Mouse (Mus musculus) limb, embryonic 10.5 days (tissue): ENCODE results near the gene Hnrnpm. TPM values are rescaled to one million over a fixed set of nuclear protein-coding genes. Genes with fewer than 3 reads are reported as not detected.

Experiments used
- DNase-seq: peaks from one replicate; pipeline ENCODE4 v3.0.0-alpha.2; 2017; ENCODE audit warnings: low spot score
- H3K27ac ChIP-seq: fragments of 300-500 bp; sonication (generic); 2 replicates; pipeline ENCODE4 v1.5.1; 2016; ENCODE audit warnings: mild to moderate bottlenecking
- H3K27me3 ChIP-seq: fragments of 300-500 bp; sonication (generic); 2 replicates; pipeline ENCODE4 v1.6.1; 2016; ENCODE audit warnings: low read depth, mild to moderate bottlenecking; ENCODE audit not compliant: poor library complexity, severe bottlenecking
- H3K36me3 ChIP-seq: fragments of 300-500 bp; sonication (generic); 2 replicates; pipeline ENCODE4 v1.6.1; 2016; ENCODE audit warnings: mild to moderate bottlenecking, moderate library complexity
- H3K4me1 ChIP-seq: fragments of 300-500 bp; sonication (generic); 2 replicates; pipeline ENCODE4 v1.6.1; 2016
- H3K4me3 ChIP-seq: fragments of 300-500 bp; sonication (generic); 2 replicates; pipeline ENCODE4 v1.5.1; 2016; ENCODE audit warnings: mild to moderate bottlenecking, moderate library complexity
- H3K9me3 ChIP-seq: fragments of 300-500 bp; sonication (generic); replicated peaks from 2 replicates; pipeline ENCODE4 v1.6.1; 2016; ENCODE audit warnings: mild to moderate bottlenecking
- WGBS: fragments of 180-500 bp; shearing (Covaris S2); methylation state at CpG from one replicate; pipeline ENCODE4 v1.1.7; 2016; 5-methylcytosine and 5-hydroxymethylcytosine counted together
- polyA plus RNA-seq: library from polyadenylated mRNA; unstranded; fragments of >200 nt; fragmentation: Nextera tagmentation; extraction: Ambion mirVana; gene quantifications from 2 replicates; pipeline ENCODE4 v1.2.1, GENCODE M21; 2016

Hnrnpm gene
- polyA plus RNA-seq, 1 experiment from 2014 or later = 555 TPM

- no peaks in the 10 kb centered on the region for H3K9me3 ChIP-seq
- H3K27ac ChIP-seq = no peak overlapping the region
- no peaks in the 10 kb centered on the region for H3K4me1 ChIP-seq
- no peaks in the 10 kb centered on the region for H3K27me3 ChIP-seq
- DNase-seq = no peak
- no peak overlapping the region for H3K4me3 ChIP-seq
- H3K36me3 ChIP-seq = peaks cover 100% of the 10 kb centered on the region
- 97% methylated on average over 34 of the region's 34 CpGs for WGBS
Measured at GRCm38 (mm10) chr17:33649781-33650475, 36.7 kb downstream of the Hnrnpm start.

- 93% methylated on average over 8 of the region's 8 CpGs for WGBS
- Histone ChIP-seq H3K4me3 (no peak overlapping the region), H3K27me3 (no peaks in the 10 kb centered on the region), H3K9me3 (no peaks in the 10 kb centered on the region), H3K27ac (no peak overlapping the region), H3K36me3 (peaks cover 99% of the 10 kb centered on the region), H3K4me1 (no peaks in the 10 kb centered on the region)
- DNase-seq = peak; percentile 28
Measured at GRCm38 (mm10) chr17:33645073-33645472, 41.6 kb downstream of the Hnrnpm start.

- H3K4me3 ChIP-seq = no peak overlapping the region
- H3K36me3 ChIP-seq = peaks cover 95% of the 10 kb centered on the region
- no peak overlapping the region for H3K27ac ChIP-seq
- no peaks in the 10 kb centered on the region for H3K9me3 ChIP-seq
- 97% methylated on average over 4 of the region's 4 CpGs for WGBS
- peak; percentile 28 for DNase-seq
- H3K27me3 ChIP-seq = no peaks in the 10 kb centered on the region
- no peaks in the 10 kb centered on the region for H3K4me1 ChIP-seq
Measured at GRCm38 (mm10) chr17:33644068-33644467, 42.6 kb downstream of the Hnrnpm start.

- H3K9me3 ChIP-seq = no peaks in the 10 kb centered on the region
- peaks cover 84% of the 10 kb centered on the region for H3K36me3 ChIP-seq
- no peak overlapping the region for H3K27ac ChIP-seq
- 73% methylated on average over 6 of the region's 6 CpGs for WGBS
- H3K4me3 ChIP-seq = no peak overlapping the region
- H3K27me3 ChIP-seq = no peaks in the 10 kb centered on the region
- H3K4me1 ChIP-seq = no peaks in the 10 kb centered on the region
- DNase-seq = no peak
Measured at GRCm38 (mm10) chr17:33639743-33640142, 46.9 kb downstream of the Hnrnpm start.

GRCm38 (mm10) chr17:33637516-33638276 lies 49.0 kb downstream of the Hnrnpm start, which contains the start of gene Pram1:
Gene Pram1, plus strand, starts transcription at chr17:33638056.
- 90% methylated on average over 4 of the region's 4 CpGs for WGBS
- H3K36me3 ChIP-seq = peaks cover 75% of the 10 kb centered on the region

GRCm38 (mm10) chr17:33637038-33637437 lies 49.6 kb downstream of the Hnrnpm start:
- Histone ChIP-seq H3K27ac (no peak overlapping the region), H3K36me3 (peaks cover 75% of the 10 kb centered on the region), H3K4me3 (no peak overlapping the region), H3K4me1 (no peaks in the 10 kb centered on the region), H3K9me3 (no peaks in the 10 kb centered on the region), H3K27me3 (no peaks in the 10 kb centered on the region)
- 90% methylated on average over 2 of the region's 2 CpGs for WGBS
- DNase-seq = no peak

More at GRCm38 (mm10) chr17:33637516-33638276, 49.0 kb downstream of the Hnrnpm start, which contains the start of gene Pram1:
- Histone ChIP-seq H3K27me3 (no peaks in the 10 kb centered on the region), H3K9me3 (no peaks in the 10 kb centered on the region), H3K4me3 (no peak within 1 kb of the TSS), H3K27ac (no peak within 1 kb of the TSS), H3K4me1 (no peaks in the 10 kb centered on the region)
- DNase-seq = no peak

- H3K27me3 ChIP-seq = no peaks in the 10 kb centered on the region
- no peak for DNase-seq
- H3K9me3 ChIP-seq = no peaks in the 10 kb centered on the region
- 89% methylated on average over 5 of the region's 5 CpGs for WGBS
- peaks cover 21% of the 10 kb centered on the region for H3K4me1 ChIP-seq
- no peak overlapping the region for H3K4me3 ChIP-seq
- H3K36me3 ChIP-seq = peaks cover 50% of the 10 kb centered on the region
- no peak overlapping the region for H3K27ac ChIP-seq
Measured at GRCm38 (mm10) chr17:33631796-33632195, 54.9 kb downstream of the Hnrnpm start.

- no peak for DNase-seq
- H3K4me1 ChIP-seq = peaks cover 21% of the 10 kb centered on the region
- WGBS = 92% methylated on average over 9 of the region's 9 CpGs
Measured at GRCm38 (mm10) chr17:33631236-33631635, 55.4 kb downstream of the Hnrnpm start.

GRCm38 (mm10) chr17:33630171-33630895 lies 56.3 kb downstream of the Hnrnpm start:
- H3K4me1 ChIP-seq = peaks cover 21% of the 10 kb centered on the region
- H3K9me3 ChIP-seq = no peaks in the 10 kb centered on the region
- DNase-seq = no peak
- H3K4me3 ChIP-seq = peak overlapping the region; percentile 84
- WGBS = 88% methylated on average over 13 of the region's 13 CpGs
- H3K27me3 ChIP-seq = no peaks in the 10 kb centered on the region
- peaks cover 44% of the 10 kb centered on the region for H3K36me3 ChIP-seq
- 0 out of 2 replicates have a peak overlapping the region, but pooled peaks have one; percentile 99 for H3K27ac ChIP-seq

More at GRCm38 (mm10) chr17:33631236-33631635, 55.4 kb downstream of the Hnrnpm start:
- Histone ChIP-seq H3K27me3 (no peaks in the 10 kb centered on the region), H3K36me3 (peaks cover 50% of the 10 kb centered on the region), H3K4me3 (no peak overlapping the region), H3K9me3 (no peaks in the 10 kb centered on the region), H3K27ac (no peak overlapping the region)

GRCm38 (mm10) chr17:33629487-33630125 lies 57.1 kb downstream of the Hnrnpm start:
- DNase-seq = no peak
- Histone ChIP-seq H3K9me3 (no peaks in the 10 kb centered on the region), H3K36me3 (peaks cover 40% of the 10 kb centered on the region), H3K27me3 (no peaks in the 10 kb centered on the region), H3K4me3 (peak overlapping the region; percentile 84), H3K27ac (peak overlapping the region; percentile 99), H3K4me1 (peaks cover 21% of the 10 kb centered on the region)
- WGBS = 72% methylated on average over 12 of the region's 12 CpGs

- Histone ChIP-seq H3K27ac (peak within 1 kb of the TSS; percentile 99), H3K27me3 (no peaks in the 10 kb centered on the region), H3K36me3 (peaks cover 37% of the 10 kb centered on the region), H3K4me1 (peaks cover 21% of the 10 kb centered on the region), H3K9me3 (no peaks in the 10 kb centered on the region), H3K4me3 (peak within 1 kb of the TSS; percentile 84)
- WGBS = 2% methylated on average over 35 of the region's 35 CpGs
- DNase-seq = peak; percentile 94
Measured at GRCm38 (mm10) chr17:33628621-33629486, 57.8 kb downstream of the Hnrnpm start, which contains the start of gene Zfp414. Gene Zfp414, plus strand, starts transcription at chr17:33629090.
